Mouse (Mus musculus): ENCODE results near the gene Ints11. TPM values are rescaled to one million over a fixed set of nuclear protein-coding genes. Genes with fewer than 3 reads are reported as not detected.
A peak's percentile ranks its signal among the peaks of the same experiment; 100 is the strongest.

Ints11 gene
- polyA plus RNA-seq, 2 experiments: 57.4 to 63.7 TPM

GRCm38 (mm10) chr4:155848434-155849095 is 20.8 kb upstream of the Ints11 start:
- peak overlapping the region; percentile 29; the same call in 1 of the 2 replicates for H3K9ac ChIP-seq (ENCODE audit: low read depth, low read length, severe bottlenecking)
- TF ChIP-seq POLR2A (IDR thresholded peaks at IDR 0.05; ENCODE audit: borderline replicate concordance, extremely low read depth, insufficient read depth, insufficient read length): no peak
- DNase-seq (ENCODE audit: low spot score) (no peak), ATAC-seq (ENCODE audit: low FRiP score, low read depth) (no peak)
- peak overlapping the region; percentile 92 for H3K4me2 ChIP-seq (replicated peaks; ENCODE audit: low read depth, low read length, severe bottlenecking)
- H3K27me3 ChIP-seq (ENCODE audit: control insufficient read depth, insufficient read depth, low read length): no peaks in the 10 kb centered on the region
- no peaks in the 10 kb centered on the region for H3K9me3 ChIP-seq (ENCODE audit: control insufficient read depth, low read length)
- H3K4me1 ChIP-seq (ENCODE audit: control insufficient read depth, insufficient read depth, low read length): peaks cover 12% of the 10 kb centered on the region; the same call in 1 of the 2 replicates
- H3K27ac ChIP-seq (replicated peaks; ENCODE audit: low read depth, low read length): no peak overlapping the region
- WGBS: 66% methylated on average over 7 of the region's 7 CpGs
- H3K36me3 ChIP-seq (ENCODE audit: control insufficient read depth, insufficient read depth, low read length): peaks cover 9% of the 10 kb centered on the region
- H3K4me3 ChIP-seq (replicated peaks; ENCODE audit: low read length): peak overlapping the region; percentile 76

GRCm38 (mm10) chr4:155849391-155849790 is 20.0 kb upstream of the Ints11 start:
- Histone ChIP-seq H3K4me2 (replicated peaks; ENCODE audit: low read depth, low read length, severe bottlenecking) (no peak overlapping the region), H3K27ac (replicated peaks; ENCODE audit: low read depth, low read length) (no peak overlapping the region), H3K4me1 (ENCODE audit: control insufficient read depth, insufficient read depth, low read length) (peaks cover 12% of the 10 kb centered on the region; the same call in 1 of the 2 replicates), H3K36me3 (ENCODE audit: control insufficient read depth, insufficient read depth, low read length) (peaks cover 7% of the 10 kb centered on the region), H3K27me3 (ENCODE audit: control insufficient read depth, insufficient read depth, low read length) (no peaks in the 10 kb centered on the region), H3K9ac (ENCODE audit: low read depth, low read length, severe bottlenecking) (no peak overlapping the region), H3K9me3 (ENCODE audit: control insufficient read depth, low read length) (no peaks in the 10 kb centered on the region), H3K4me3 (replicated peaks; ENCODE audit: low read length) (no peak overlapping the region)
- WGBS: 76% methylated on average over 2 of the region's 2 CpGs
- no peak for DNase-seq (ENCODE audit: low spot score)
- TF ChIP-seq POLR2A (IDR thresholded peaks at IDR 0.05; ENCODE audit: borderline replicate concordance, extremely low read depth, insufficient read depth, insufficient read length): no peak
- no peak for ATAC-seq (ENCODE audit: low FRiP score, low read depth)

DNA sequence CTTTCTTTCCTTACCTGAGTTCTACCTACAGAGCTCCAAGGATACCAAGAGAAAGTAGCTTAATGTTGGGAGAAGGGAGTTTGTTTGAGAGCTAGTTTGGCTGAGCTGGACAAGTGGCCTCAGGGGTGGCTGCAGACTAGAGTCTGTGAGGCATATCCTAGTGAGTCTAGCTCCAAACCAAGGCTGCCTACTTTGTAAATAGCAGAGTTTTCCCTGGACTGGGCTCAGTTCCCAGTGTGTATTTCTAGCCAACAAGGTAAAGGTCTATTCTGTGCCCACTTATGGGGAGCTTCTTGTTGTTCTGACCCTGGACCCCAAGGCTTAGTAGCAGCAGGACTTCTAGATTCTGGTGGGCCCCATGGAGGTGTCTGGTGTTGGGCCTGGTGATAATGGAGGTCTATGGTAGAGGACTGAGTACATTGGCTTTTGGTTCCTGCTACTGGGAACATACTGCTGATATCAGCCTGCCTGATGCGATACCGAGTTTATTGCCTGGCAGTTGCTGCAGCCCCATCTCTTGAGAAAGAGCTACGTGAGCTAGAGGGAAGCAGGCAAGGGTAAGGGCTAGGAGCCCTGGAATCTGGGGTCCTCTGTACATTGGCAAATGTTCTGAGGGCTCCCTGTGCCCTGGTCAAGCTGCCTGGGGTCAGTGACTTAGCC is 19.4 kb upstream of the Ints11 start:
- H3K4me3 ChIP-seq (replicated peaks; ENCODE audit: low read length): no peak overlapping the region
- H3K36me3 ChIP-seq (ENCODE audit: control insufficient read depth, insufficient read depth, low read length): peaks cover 8% of the 10 kb centered on the region; the same call in 1 of the 2 replicates
- H3K4me1 ChIP-seq (ENCODE audit: control insufficient read depth, insufficient read depth, low read length): peaks cover 12% of the 10 kb centered on the region; the same call in 1 of the 2 replicates
- 94% methylated on average over 3 of the region's 3 CpGs for WGBS
- no peaks in the 10 kb centered on the region for H3K9me3 ChIP-seq (ENCODE audit: control insufficient read depth, low read length)
- H3K27ac ChIP-seq (replicated peaks; ENCODE audit: low read depth, low read length): no peak overlapping the region
- no peak for TF ChIP-seq POLR2A (IDR thresholded peaks at IDR 0.05; ENCODE audit: borderline replicate concordance, extremely low read depth, insufficient read depth, insufficient read length)
- no peak overlapping the region for H3K4me2 ChIP-seq (replicated peaks; ENCODE audit: low read depth, low read length, severe bottlenecking)
- H3K9ac ChIP-seq (ENCODE audit: low read depth, low read length, severe bottlenecking): no peak overlapping the region
- ATAC-seq (ENCODE audit: low FRiP score, low read depth) (no peak), DNase-seq (ENCODE audit: low spot score) (no peak)
- H3K27me3 ChIP-seq (ENCODE audit: control insufficient read depth, insufficient read depth, low read length): no peaks in the 10 kb centered on the region

DNA sequence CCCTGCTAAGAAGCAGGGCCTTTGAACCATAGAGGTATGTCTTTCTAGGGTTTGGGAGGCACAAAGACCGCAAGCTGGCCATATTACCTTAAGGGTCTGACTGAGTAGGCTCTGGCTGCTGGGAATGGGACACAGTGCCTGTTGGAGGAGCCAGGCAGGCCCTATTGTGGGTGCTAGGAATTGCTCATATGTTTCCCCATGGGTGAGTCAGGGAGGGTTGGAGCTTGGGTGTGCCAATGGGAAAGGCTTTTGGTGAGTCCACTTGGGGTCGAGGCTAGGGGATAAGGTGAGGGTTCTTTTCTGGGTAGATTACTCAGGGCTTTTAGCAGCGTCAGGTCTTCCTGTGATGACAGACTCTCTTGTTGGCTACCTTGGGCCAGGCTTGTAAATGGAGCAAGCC is 18.0 kb upstream of the Ints11 start:
- Histone ChIP-seq H3K4me2 (replicated peaks; ENCODE audit: low read depth, low read length, severe bottlenecking) (no peak overlapping the region), H3K9ac (ENCODE audit: low read depth, low read length, severe bottlenecking) (no peak overlapping the region), H3K27ac (replicated peaks; ENCODE audit: low read depth, low read length) (no peak overlapping the region), H3K4me1 (ENCODE audit: control insufficient read depth, insufficient read depth, low read length) (peaks cover 12% of the 10 kb centered on the region; the same call in 1 of the 2 replicates), H3K4me3 (replicated peaks; ENCODE audit: low read length) (no peak overlapping the region), H3K36me3 (ENCODE audit: control insufficient read depth, insufficient read depth, low read length) (peaks cover 20% of the 10 kb centered on the region), H3K9me3 (ENCODE audit: control insufficient read depth, low read length) (no peaks in the 10 kb centered on the region), H3K27me3 (ENCODE audit: control insufficient read depth, insufficient read depth, low read length) (no peaks in the 10 kb centered on the region)
- no peak for DNase-seq (ENCODE audit: low spot score)
- no peak for ATAC-seq (ENCODE audit: low FRiP score, low read depth)
- no peak for TF ChIP-seq POLR2A (IDR thresholded peaks at IDR 0.05; ENCODE audit: borderline replicate concordance, extremely low read depth, insufficient read depth, insufficient read length)
- WGBS: 88% methylated on average over 3 of the region's 3 CpGs

- no peak for TF ChIP-seq POLR2A (IDR thresholded peaks at IDR 0.05; ENCODE audit: borderline replicate concordance, extremely low read depth, insufficient read depth, insufficient read length)
- no peak overlapping the region for H3K9ac ChIP-seq (ENCODE audit: low read depth, low read length, severe bottlenecking)
- peaks cover 26% of the 10 kb centered on the region for H3K36me3 ChIP-seq (ENCODE audit: control insufficient read depth, insufficient read depth, low read length)
- ATAC-seq (ENCODE audit: low FRiP score, low read depth) (no peak), DNase-seq (ENCODE audit: low spot score) (no peak)
- no peak overlapping the region for H3K27ac ChIP-seq (replicated peaks; ENCODE audit: low read depth, low read length)
- no peaks in the 10 kb centered on the region for H3K9me3 ChIP-seq (ENCODE audit: control insufficient read depth, low read length)
- H3K4me3 ChIP-seq (replicated peaks; ENCODE audit: low read length): no peak overlapping the region
- peaks cover 12% of the 10 kb centered on the region; the same call in 1 of the 2 replicates for H3K4me1 ChIP-seq (ENCODE audit: control insufficient read depth, insufficient read depth, low read length)
- 75% methylated on average over 2 of the region's 2 CpGs for WGBS
- no peak overlapping the region for H3K4me2 ChIP-seq (replicated peaks; ENCODE audit: low read depth, low read length, severe bottlenecking)
- H3K27me3 ChIP-seq (ENCODE audit: control insufficient read depth, insufficient read depth, low read length): no peaks in the 10 kb centered on the region
Measured at GRCm38 (mm10) chr4:155851951-155852411, 17.4 kb upstream of the Ints11 start.
